Mouse (Mus musculus) heart, postnatal 0 days (tissue): Measurements from ENCODE around the gene Cd8b1.

Source experiments
- CTCF ChIP-seq: IDR thresholded peaks from 2 replicates; pipeline ENCODE4 v1.5.1; 2016; ENCODE audit warnings: antibody characterized with exemption, control low read depth, low read depth
- EP300 ChIP-seq: IDR thresholded peaks from 2 replicates; pipeline ENCODE4 v1.6.1; 2016; ENCODE audit warnings: antibody characterized with exemption, low read depth

DNA sequence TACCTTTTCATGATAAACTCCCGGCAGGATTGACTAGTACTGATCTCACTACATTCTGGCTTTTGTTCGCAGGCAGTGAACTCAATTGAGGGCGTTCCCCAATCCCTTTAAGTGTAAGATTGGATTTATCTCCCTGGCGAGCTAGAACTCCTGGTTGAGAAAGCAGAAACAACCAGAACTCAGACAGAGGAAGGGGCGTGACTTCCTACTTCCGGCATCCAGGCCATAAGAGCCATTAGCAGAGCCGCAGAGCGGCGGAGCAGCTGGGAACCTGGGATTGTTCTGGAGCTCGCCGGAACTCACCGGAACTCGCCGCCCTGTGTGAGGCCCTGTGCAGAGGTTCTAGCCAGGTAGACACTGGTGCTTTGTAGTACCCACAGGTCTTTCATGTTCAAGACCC is 29.1 kb upstream of the Cd8b1 start:
- TF ChIP-seq CTCF = no peak
- no peak for TF ChIP-seq EP300
